Mouse (Mus musculus) R1 (cell line): Measurements from ENCODE around the gene Kansl3.

Experiments used
- DNase-seq: peaks from one replicate; pipeline ENCODE4 v3.0.0-alpha.2; 2018; ENCODE audit warnings: low read depth, low spot score

Gene Kansl3

GRCm38 (mm10) chr1:36321829-36322573 is 47.0 kb downstream of the Kansl3 start:
- peak; percentile 61 for DNase-seq

DNA sequence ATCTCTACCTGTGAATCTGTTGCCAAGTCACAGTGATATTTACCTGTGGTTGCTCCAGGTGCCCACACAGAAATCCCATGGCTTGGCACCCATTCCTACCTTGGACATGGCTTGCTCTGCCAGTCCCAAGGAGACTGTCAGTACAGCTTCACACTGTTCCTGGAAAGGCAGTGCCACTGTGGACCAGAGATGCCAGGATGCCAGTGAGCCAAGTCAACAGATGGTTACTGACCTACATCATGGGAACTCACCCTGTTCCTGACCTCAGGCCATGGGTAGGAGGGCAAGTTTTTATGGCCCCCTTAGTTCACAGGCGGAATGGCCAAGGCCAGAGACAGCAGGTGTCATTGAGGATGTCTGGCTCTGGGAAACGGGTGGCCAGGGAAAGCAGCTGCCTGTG is 47.8 kb downstream of the Kansl3 start:
- DNase-seq = no peak

DNA sequence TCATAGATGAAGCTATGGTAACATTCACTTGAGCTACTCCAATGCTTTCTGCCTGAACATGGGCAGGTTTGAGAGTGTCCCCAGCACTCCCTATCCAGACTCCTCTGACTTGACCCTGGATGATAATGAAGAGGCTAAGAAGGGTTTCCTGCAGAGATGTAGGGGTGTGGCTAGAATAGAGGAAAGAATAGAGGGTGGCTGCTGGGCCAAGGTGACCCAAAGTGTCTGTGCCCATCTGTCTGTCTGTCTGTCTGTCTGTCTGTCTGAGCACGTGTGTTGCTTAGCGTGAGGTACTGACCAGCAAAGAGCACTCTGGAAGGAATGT is 53.2 kb downstream of the Kansl3 start:
- DNase-seq = peak; percentile 33

GRCm38 (mm10) chr1:36314959-36315775 is 53.8 kb downstream of the Kansl3 start:
- peak; percentile 98 for DNase-seq

- no peak for DNase-seq
Observed at GRCm38 (mm10) chr1:36309498-36309901, 59.5 kb downstream of the Kansl3 start.

- no peak for DNase-seq
Observed at GRCm38 (mm10) chr1:36308966-36309475, 60.0 kb downstream of the Kansl3 start.

DNA sequence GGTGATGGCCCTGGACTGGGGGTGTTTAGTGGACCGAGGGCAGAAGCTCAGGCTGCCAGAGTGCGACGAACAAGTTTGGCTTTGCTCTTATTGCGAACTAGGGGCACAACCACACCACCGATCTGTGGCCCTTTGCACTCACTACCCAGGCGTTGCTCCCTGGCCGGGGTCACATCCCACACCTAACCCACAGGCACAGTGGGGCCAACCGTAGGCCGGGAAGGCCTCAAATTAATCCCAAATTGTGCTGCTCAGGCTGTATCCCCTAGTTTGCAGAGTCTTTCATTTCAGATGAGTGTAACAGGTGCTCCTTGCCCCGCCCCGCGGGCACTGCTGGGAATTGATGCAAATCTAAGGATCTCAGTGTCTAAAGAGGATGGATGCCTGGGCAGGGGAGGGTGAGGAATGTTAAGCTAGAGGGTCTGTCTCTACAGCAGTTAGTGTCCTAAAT is 60.5 kb downstream of the Kansl3 start:
- peak; percentile 46 for DNase-seq

DNA sequence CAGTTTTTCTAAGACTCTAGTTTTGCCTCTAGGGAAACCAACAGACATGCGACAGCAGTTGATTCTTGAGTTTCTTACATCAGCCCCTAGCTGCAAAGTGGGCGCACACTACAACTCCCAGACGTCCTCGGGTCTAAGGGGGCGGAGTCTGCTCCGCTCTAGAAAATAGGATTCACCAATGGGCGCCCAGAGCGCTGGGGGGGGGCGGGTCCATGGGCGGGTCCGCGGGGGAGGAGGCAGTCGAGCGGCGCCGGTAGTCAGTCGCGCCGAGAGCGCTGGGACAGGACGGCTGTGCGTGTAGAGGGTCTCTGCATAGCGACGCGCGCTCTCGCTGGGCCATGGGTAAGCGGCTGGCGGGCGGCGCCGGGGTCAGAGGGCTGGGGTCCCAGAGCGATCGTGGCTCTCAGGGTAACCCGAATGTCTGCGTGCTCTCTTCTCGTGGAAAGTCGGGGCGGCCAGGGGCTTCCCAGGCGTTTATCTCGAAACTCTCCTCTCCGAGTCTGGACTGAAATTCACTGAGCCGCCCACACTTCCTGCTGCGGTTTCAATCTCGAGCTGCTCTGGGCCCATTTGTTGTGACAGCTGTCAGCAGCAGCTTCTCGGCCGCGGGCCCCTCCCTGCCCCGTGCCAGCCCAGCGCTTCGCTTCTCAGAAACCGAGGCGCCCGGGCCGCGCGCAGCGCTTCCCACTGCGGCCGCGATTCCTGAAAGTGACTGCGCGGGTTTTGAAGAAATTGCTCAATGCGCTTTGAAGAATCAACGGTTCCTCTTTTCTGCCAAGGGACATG is 61.3 kb downstream of the Kansl3 start, which contains the start of gene Arid5a:
Gene Arid5a, plus strand, starts transcription at position 239 of the 786 bp plus-strand sequence.
- DNase-seq = peak; percentile 95

GRCm38 (mm10) chr1:36307121-36307494 is 61.9 kb downstream of the Kansl3 start:
- DNase-seq = no peak

- DNase-seq = no peak
Observed at GRCm38 (mm10) chr1:36306120-36306519, 62.9 kb downstream of the Kansl3 start.

DNA sequence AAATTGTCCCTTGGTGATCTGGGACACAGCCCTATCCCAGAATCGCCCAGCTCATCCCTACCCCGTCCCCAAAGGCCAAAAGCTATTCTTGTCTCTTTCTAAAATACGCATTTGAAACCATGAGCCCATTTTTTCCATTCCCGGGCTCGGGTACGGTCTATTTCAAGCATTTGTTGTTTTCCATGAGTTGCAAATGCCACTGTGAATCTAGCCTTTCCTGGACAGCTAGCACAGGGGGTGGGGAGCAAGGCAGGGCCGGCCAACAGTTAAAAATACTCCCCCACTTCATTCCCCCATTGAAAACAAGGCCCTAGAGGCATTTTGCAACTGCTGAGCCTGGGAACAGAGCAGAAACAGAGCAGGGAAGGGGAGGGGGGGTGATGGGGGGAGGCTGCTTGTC is 64.2 kb downstream of the Kansl3 start:
- DNase-seq = no peak

DNA sequence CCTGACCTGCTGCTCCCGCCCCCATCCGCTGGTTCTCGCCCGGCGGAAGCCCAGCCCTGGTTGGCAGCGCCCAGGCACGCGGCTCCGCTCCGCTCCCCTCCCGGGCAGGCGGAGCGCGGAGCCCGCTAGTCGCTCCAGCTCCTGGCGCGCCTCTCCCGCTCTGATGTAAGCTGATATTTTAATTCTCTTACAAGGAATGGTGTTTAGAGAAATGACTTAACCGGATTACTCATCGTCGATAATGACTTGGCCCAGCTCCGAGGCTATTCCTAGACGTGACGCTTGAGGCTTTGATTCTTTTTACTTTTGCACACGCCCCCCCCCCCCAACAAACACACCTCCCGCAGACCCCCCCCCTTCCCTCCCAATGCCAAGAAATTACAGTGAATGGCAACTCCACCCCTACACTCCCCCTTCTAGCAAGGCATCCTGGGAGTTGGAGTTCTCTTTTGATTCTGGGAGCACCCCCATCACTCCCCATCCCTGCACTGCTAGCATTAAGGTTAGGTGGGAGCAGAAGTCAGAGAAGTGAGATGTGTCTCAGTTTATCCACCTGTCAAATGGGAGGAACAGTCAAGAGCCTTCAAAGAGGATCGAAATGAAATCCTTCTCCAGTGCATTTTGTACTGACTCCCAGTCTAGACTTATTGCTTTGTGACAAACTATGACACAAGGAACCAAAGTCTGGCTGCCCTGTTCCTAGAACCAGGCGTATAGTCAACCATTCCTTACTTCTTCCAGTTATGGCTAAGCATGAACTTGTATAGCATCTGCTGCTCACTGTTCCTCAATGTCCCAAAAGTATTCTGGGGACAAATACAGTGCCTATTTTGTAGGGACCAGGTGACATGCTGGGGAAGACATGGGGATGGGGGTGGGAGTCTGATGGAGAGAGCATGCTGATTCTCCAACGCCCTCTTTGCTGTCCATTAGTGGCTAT is 65.3 kb downstream of the Kansl3 start:
- peak; percentile 67 for DNase-seq

- DNase-seq = no peak
Observed at GRCm38 (mm10) chr1:36302957-36303356, 66.0 kb downstream of the Kansl3 start.

- DNase-seq = no peak
Observed at GRCm38 (mm10) chr1:36302273-36302672, 66.7 kb downstream of the Kansl3 start.

DNA sequence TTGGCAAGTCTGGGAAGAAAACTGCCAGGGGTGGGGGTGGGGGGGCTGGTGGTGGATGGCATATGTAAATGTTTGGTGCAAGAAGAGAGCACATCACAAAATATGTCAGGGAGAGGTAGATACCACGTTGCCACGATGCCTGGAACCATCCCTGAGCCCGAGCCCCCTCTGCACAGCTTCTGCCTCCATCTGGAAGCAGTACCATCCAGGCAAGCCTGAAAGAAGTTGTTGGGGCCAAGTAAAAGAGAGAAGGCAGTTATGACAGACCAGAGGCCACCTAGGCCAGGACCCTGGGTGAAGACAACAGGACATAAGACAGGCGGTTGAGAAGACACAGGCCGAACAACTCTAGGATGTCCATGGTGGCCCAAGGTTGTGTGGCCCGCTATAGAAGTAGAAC is 68.5 kb downstream of the Kansl3 start:
- DNase-seq = no peak

DNA sequence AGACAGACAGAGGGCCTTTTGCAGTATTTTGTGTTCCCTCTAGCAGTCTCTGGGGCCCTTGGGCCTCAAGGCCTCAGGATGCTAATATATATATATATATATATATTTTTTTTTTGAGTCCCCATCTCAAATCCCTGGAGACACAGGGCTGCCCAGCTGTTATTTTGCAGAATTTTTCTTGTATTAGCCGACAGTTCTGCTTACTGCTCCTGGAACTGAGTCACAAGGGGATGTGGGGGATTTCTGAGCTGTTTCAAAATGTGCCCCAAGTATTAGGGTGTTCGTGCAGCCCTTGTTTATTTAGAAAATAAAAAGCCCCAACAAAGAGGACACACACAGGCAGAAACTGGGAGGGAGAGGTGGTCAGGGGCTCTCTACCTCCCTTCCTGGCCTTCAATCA is 69.3 kb downstream of the Kansl3 start:
- DNase-seq = no peak

DNA sequence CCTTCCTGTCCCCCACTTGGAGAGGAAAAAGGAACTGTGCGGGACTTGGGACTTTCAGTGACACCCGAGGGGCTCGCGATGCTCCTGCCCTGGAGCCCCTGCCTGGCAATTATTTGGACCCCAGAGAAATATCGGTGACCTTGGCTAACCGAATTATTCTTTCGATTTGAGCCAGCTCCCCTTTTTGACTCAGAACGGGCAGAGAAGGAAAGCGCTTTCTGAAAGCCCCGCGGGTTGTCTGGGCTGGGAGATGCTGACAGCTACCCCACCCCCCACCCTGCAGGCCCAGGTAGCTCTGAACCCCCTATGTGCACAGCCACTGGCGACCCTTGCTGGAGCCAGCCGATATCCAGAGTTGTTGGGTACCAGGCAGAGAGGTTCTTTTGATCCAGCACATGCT is 69.9 kb downstream of the Kansl3 start:
- DNase-seq = no peak

DNA sequence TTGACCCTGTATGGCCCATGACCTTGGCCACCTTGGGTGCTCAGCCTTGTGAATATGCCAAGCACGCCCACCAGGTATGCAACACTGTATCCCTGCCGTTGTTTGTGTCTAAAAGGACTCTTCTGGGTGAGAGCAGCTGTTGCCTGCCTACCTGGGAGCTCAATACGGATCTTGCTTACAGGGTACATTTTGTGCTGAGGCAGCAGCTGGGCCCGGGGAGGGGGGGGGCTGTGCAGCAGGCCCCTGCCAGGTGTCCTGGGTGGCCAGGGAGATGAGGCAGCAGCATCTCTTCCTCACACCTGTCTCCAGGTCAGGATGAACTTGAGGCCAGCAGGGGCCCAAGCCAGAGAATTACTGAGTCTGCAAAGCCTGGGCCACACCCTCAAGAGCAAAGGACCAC is 70.9 kb downstream of the Kansl3 start:
- no peak for DNase-seq

DNA sequence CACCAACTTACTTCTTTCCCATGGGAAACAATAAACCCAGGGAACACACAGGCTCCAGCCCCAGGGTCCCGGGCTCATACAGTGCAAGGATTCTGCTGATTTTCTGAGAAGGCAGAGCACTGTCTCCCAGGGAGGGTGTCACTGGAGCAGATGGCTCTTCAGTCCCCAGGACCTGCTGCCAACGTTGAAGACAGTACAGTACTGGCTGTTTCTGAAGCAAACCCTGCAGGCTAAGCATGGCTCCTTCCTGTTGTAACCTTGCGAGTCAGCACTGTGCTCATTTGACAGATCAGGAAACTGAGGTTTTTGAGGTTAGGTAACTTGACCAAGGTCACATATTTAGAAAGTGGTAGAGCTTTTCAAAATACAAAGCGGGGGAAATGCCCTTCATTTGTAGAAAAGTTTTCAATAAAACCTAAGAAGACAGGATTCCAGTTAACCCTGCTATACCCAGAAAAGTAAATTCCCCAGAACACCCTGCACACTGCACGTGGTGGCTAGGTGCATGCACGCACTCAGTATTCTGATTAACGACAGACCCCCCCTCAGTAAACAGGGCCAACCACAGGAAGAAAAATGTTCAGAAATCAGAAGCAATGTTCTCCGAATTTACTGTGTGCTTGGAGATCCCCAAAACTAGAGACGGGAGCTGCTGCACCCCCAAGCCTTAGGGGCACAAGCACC is 72.4 kb downstream of the Kansl3 start:
- DNase-seq = no peak

DNA sequence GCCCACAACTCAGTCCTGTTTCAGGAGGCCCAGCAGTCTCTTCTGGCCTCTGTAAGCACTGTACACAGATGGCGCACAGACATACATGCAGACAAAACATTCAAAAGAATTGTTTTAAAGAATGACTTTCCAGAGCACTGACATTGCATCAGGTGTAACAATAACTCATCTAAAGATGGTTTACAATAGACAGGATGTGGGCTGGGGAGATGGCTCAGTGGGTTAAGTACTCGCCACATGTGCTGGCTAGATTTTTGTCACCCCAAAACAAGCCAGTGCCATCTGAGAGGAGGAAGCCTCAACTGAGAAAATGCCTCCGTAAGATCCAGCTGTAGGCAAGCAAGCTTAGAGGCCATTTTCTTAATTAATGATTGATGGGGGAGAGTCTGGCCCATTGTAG is 74.6 kb downstream of the Kansl3 start:
- DNase-seq = no peak
